Mouse (Mus musculus): ENCODE results near the gene Zscan4c. TPM values are rescaled to one million over a fixed set of nuclear protein-coding genes. Genes with fewer than 3 reads are reported as not detected.
"Not testable (repeated sequence)": the region's sequence is repeated elsewhere in the genome, so short reads cannot be mapped to it uniquely, and the experiment has no call there.

The Zscan4c gene
- total RNA-seq (2017) = not detected in 2 replicates

- not testable (repeated sequence) for ATAC-seq (replicated peaks in 1 of 2; ENCODE audit: insufficient read depth in 1 of 2, low FRiP score in 2 of 2, low TSS enrichment in 1 of 2, low read depth in 1 of 2, poor library complexity in 2 of 2, severe bottlenecking in 2 of 2)
Observed at GRCm38 (mm10) chr7:11005445-11005844, at the start of gene Zscan4c. Gene Zscan4c (plus strand): TSS chr7:11005745.

Other genes starting within 250 kb of the Zscan4c start
- not detected in 2 replicates for gene Zscan4b, start 100.7 kb upstream of the Zscan4c start, total RNA-seq (2017)
- gene Zscan4-ps1, start 63.9 kb downstream of the Zscan4c start, total RNA-seq (2017) = not detected in 2 replicates
- not detected in 2 replicates for gene Zscan4d, start 160.4 kb downstream of the Zscan4c start, total RNA-seq (2017)